Mouse (Mus musculus) hematopoietic stem cell, adult 5-6 weeks (primary cell): ENCODE results near the gene Pde1a. TPM values are rescaled to one million over a fixed set of nuclear protein-coding genes. Genes with fewer than 3 reads are reported as not detected.
"Not testable (repeated sequence)": the region's sequence is repeated elsewhere in the genome, so short reads cannot be mapped to it uniquely, and the experiment has no call there.

Source experiments
- ATAC-seq, 2 experiments: fragments of 125-278 bp in 1 of 2; replicated peaks in 1 of 2; 2 replicates each; pipeline ENCODE4 v1.8.0; 2016 to 2017; ENCODE audit warnings: inconsistent platforms in 2 of 2, mild to moderate bottlenecking in 2 of 2, moderate number of reproducible peaks in 2 of 2, low read depth in 1 of 2, moderate TSS enrichment in 1 of 2; ENCODE audit not compliant: low FRiP score in 2 of 2, poor library complexity in 2 of 2, severe bottlenecking in 2 of 2, insufficient read depth in 1 of 2, low TSS enrichment in 1 of 2
- total RNA-seq: library from RNA; stranded (forward); fragments of 172-1452, 232-1000 nt; gene quantifications from 2 replicates; pipeline ENCODE4 v1.2.3, GENCODE M21; 2017

Pde1a gene
- total RNA-seq, 1 experiment from 2014 or later = not detected

- no peak for ATAC-seq
These were observed 230.7 kb downstream of the Pde1a start for GRCm38 (mm10) chr2:79898522-79898921.

DNA sequence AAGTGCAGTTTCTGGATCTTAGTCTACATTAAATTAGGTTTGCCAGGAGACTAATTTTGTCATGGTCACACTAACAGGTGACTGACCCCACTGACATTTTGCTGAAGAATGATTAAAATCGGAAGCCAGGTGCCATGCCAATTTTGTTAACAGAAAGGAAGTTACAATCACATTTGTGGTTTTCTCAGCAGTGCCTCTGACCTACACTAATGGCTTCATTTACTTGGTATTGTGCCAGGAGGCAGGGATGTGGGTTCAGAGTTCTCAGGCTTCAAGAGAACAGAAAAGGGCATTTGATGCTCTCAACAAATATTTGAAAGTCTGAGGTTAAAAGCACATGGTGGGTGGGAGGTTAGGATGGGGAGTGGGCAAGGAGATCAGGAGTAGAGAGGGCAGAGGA lies 236.4 kb downstream of the Pde1a start:
- ATAC-seq = peak; percentile 90

DNA sequence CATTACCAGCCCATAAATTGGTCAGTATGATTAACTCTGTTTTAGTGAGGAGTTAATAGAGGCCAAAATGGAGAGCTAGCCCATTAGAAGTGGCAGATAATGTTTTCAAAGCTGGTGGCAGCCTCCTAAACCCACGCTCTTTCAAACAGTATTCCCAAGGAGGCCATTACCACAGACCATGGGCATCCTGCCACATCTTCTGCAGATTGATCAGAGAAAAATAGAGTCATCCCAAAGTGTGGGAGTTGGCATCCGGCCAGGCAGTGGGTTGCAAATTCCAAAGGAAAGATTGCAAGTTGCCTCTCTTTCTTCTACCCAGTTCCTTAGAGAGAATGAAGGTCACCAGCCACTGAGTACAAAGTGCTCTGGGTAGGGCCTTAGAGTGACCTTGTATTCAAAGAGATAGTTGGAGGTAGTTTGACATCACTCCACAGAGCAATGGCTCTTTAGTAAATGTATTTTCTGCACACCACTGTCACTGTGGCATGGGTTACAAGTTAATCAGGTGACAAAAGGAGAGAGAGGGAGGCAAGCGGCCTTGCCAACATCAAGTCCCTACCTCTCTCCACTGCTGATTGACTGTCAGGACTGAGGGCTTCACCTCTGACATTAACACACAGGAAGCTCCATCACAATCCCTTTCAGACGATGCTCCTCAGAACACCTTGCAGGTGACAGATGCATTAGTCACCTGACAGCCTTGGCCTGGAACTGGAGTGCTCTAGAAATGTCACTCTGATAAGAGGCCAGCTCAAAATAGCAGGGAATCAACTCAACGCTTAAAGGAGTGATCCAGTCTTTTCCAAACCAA lies 237.3 kb downstream of the Pde1a start:
- no peak for ATAC-seq

DNA sequence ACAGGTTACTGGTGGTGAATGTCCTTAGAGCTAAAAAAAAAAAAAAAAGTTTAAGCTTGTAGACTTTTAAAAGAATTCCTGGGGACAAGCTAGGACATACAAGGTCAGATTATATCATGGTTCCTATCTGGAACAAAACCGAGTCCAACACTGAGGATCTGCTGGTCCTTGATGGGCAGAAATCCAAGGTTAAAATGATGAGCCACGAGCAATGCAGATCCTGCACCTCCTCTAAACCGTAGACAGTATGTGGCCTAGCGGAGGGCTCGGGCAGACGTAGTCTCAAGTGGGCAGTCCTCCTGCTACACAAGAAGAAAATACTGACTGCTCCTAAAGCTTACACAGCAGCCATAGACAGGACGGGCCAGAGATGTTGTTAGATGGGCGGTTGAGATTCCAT lies 238.5 kb downstream of the Pde1a start:
- ATAC-seq = no peak

DNA sequence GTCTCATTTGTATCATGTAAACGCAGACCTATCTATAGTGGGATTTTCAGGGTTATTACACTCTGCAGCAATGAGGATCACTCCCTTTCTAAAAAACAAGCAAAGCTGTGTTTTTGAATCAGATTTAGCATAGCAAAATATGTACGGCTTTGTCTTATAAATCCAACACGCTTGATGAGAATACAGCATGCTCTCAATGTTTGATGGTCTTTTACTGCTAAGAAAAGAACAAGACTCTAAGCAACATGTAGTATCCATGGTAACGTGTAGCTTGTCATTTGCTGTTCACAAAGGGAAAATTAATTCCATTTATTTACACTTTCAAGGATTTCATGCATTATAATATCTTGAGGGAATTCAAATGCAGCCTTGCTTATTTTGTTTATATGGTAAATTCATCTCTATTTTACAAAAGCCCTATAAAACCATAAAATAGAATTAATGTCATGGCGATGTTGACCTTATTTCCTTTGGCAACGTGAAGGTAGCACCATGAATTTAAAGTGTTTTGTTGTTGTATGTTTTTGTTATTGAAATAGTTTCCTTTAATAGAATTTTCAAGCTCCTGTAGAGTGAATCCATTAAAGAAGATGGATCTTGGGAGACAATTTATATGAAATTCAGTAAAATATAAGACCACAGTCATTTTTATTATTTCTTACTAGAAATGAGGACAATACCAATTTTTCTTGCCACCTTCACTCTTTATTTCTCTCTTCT lies 245.5 kb downstream of the Pde1a start:
- no peak for ATAC-seq

DNA sequence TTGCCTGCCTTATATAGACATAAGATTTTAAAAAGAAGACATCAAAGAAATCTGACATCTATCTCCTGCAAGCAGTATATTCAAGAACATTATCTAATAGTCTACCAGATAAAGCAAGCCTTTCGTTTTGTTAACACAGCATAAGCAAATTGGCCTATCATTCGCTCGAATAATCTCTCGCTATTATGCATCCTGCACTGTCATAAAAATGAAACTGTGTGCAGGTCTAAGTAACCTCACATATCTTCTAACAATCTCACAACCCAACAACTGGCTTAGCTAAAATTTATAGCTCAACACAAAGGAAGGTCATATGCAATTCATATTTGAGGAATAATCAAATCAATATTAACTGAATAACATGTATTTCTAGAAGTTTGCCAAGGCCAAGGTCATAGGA lies 246.0 kb downstream of the Pde1a start:
- no peak for ATAC-seq

DNA sequence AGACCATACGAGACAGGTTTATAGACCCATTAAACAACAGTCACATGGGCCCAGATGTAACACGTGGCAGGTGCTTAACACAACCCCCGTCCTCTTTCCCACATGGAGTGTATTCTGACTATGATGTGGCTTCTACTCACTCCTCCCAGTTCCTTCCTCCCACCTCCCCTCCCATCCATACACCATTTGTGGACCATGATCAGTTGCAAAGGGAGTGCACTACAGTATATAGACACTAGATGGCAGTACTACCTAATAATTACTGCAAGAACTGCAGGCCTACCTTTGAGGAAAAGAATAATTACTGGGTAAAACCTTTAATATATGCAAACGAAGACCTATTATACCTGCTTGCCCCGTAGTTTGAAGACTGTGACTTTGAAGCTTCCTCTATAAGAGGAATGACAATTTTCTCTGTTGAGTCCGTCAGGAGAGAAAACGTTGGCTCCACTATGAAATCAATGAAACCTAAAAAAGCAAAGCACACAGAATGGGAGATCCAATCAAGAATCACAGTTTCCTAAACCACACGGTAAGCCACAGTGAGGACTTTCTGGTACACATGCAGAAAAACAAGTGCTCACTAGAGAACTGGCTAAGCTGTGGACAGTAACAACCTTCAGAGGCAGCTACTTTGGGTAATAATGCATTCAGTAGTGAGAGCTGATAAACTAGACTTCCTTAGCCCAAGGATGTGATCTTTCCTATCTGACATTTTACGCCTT lies 263.8 kb downstream of the Pde1a start:
- ATAC-seq = peak; percentile 96 to 97

DNA sequence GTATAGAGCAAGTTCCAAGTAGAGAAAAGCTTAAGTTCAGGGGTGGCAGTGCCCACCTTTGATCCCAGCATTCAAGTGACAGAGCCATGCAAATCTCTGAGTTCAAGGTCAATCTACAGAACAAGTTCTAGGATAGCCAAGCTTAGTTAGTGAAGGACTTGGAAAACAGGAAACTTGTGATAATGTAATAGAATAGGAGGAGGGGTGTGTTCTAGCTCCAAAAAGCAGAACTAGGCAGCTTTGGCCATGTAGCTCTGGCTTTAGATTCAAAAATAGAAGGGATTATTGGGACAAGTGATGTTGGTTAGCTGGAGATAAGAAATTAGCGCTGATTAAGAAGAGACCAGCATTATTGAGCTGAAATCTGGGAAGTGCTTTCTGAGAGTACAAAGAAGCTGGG lies 272.4 kb downstream of the Pde1a start:
- ATAC-seq = peak in 1 of 2 experiments; percentile 59; a peak in 1 of 4 replicates

GRCm38 (mm10) chr2:79847396-79847795 lies 281.9 kb downstream of the Pde1a start:
- ATAC-seq = not testable (repeated sequence)

- no peak for ATAC-seq
These were observed 289.7 kb downstream of the Pde1a start for GRCm38 (mm10) chr2:79839513-79839912.

- no peak for ATAC-seq
These were observed 290.2 kb downstream of the Pde1a start for GRCm38 (mm10) chr2:79839090-79839489.

GRCm38 (mm10) chr2:79825853-79826252 lies 303.4 kb downstream of the Pde1a start:
- ATAC-seq = no peak

DNA sequence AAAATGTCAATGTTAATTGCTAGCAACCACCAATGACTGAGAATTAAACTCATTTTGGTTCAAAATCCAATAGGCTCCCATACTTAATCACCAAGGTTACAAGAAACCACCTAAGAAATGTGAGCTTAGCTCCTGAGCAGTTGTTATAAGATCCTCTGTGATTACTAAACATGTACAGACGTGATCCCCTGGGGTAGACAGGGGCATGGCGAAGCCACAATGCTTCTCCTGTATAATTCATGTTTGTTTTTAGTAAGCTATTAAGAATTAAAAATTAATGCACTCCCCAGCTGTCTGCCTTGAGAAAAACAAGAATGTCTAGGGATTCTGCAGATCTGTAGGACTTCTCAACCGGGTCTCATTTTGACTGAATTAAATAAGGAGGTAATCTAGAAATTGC lies 309.7 kb downstream of the Pde1a start:
- ATAC-seq = no peak

DNA sequence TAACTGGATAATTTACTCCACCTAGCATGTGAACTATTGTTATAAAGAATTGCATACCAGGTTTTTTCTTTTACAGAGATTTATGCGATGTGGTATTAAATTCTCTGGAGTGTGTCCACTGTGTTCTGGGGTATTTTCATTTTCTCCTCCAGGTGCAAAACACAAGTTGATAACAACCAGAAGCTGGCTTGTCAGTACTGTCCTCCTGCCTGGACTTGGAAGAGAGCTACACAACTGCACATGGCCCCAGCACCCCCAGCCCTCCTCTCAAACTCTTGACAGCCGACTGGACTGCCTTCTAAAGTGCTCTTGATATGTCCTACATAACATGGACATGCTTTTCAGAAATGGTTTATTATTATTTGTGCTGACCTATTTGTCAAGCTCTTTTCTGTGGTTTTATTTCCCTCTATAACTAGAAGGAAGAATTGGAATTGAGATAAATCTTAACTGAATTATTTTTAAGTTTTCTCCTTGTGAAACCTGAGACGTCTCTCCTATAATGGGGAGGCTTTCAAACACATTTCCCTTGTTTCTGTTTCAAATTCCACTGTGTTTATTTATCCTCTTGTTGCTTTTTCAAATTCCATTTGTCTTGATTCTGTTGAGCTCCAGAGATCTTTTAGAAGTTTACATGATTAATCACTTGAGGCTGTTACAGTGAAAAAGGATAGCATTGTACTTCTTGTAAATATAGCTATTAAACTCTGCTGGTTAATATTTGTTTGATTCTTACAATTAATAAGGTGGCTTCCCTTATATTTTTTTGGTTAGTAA lies 313.4 kb downstream of the Pde1a start:
- ATAC-seq = no peak

- no peak for ATAC-seq
These were observed 330.6 kb downstream of the Pde1a start for GRCm38 (mm10) chr2:79798627-79799026.

DNA sequence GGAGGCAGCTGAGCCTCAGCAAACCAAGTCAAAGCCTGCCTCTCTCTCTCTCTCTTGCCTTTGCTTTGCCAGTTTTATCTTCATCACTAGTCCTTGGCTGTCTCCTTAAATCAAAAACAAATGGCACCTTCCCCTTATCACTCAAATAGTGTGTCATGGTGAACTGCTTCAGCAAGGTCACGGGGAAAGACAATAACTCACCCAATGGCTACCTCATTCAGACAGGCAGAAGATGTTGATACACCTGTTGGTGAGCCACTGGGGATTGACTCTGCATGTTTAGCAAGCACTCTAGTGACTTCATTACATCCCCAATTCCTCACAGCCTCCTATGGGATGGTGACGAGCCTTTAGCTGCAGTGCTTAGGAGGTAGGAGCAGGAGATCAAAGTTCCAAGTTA lies 331.8 kb downstream of the Pde1a start:
- no peak for ATAC-seq

DNA sequence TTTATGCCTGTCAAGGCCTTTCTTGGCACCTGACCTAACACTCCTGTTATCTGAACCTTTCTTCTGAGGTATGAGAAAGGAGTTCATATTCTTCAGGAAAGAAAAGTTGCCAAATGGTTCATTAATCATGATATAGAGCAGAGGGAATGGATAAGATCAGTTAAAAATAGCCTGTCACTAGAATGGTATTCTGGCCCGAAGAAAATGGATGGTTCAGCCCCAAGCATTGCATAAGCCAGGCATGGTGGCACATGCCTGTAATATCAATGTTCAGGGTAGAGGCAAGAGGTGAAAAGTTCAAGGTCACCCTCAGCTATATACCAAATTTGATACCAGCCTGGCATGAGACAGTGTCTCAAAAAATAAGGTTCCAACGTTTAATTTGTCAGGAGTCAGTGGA lies 336.1 kb downstream of the Pde1a start:
- ATAC-seq = no peak
